Mouse (Mus musculus): ENCODE data around the gene Atf7ip. TPM values are rescaled to one million over a fixed set of nuclear protein-coding genes. Genes with fewer than 3 reads are reported as not detected.

Gene Atf7ip
- total RNA-seq, 2 experiments from 2014 or later = 34.9 to 50.4 TPM

- no peak for DNase-seq (ENCODE audit: low spot score in 2 of 2)
Observed at GRCm38 (mm10) chr6:136484093-136484492, 21.9 kb upstream of the Atf7ip start.

GRCm38 (mm10) chr6:136486166-136486565 is 19.8 kb upstream of the Atf7ip start:
- DNase-seq (ENCODE audit: low spot score in 2 of 2) = no peak

DNA sequence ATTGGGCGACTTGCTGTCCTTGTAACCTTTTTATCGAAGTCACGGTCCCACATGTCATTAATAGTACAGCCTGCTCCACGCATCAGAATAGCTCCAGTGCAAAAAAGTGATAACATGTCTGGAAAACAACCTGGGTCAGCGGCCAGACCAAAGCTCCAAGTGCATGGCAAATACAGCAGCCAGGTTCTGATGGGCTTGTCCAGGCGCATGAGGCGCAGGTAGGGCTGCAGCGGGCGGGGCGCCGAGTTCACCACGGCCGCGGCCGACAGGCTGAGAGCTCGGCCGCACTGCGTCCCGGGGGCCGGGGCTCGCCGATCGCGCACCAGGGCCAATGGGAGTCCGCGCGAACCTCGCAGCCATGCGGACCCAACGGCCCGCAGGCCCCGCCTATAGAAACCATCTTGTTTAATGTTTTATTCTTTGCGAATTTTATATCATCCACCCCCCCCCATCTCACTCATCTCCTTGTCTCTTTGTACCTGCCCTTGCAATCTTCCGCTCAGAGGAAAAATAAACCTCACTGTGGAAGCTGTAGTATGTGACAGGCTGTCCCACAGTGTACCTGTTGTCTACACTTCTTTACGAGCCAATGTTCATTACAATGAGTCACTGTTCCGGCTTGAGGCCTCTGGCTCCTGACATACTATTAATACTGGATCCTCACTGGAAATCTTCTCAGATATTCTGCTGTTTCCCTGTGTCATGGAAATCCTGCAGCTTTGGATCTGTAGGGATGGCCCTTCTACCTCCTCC is 19.0 kb upstream of the Atf7ip start:
- DNase-seq (ENCODE audit: low spot score in 2 of 2) = no peak

DNA sequence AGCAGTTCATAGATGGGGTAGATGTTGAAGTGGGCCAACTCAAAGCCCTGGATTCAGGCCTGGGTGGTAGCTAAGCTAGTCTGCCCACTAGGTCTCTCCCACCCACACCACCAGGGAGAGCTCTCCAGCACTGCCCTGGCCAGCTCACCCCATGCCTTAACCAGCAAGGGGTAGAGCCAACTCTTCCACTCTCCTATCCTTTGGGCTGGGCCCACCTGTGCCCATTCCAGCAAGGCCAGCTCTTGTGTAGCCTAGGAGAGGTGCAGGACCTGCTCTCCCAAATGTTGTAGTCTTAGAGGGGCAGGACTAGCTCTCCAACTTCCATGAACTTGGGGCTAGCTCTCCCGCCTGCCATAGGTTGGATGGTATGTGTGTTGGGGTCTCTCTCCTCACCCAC is 18.4 kb upstream of the Atf7ip start:
- no peak for DNase-seq (ENCODE audit: low spot score in 2 of 2)

DNA sequence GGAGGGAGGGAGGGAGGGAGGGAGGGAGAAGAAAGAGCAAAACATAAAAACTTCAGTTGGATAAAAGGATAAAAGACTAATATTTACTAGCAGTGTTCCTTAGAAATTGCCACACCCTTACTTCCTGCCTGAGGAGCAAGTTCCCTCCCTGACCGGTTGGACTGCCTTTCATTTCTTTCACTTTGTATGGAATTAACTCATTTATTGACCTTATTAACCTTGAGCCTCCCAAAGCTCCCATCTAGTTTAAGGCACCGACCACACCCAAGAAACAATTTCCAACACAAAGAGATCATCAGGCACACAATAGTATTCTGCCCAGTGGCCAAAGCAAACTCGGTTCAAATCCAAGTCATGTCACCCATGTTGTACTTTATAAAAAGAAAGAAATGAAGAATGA is 16.1 kb upstream of the Atf7ip start:
- DNase-seq (ENCODE audit: low spot score in 2 of 2) = no peak

GRCm38 (mm10) chr6:136490516-136491475 is 15.2 kb upstream of the Atf7ip start:
- no peak for DNase-seq (ENCODE audit: low spot score in 2 of 2)

- no peak for DNase-seq (ENCODE audit: low spot score in 2 of 2)
Observed at GRCm38 (mm10) chr6:136491631-136492030, 14.3 kb upstream of the Atf7ip start.

DNA sequence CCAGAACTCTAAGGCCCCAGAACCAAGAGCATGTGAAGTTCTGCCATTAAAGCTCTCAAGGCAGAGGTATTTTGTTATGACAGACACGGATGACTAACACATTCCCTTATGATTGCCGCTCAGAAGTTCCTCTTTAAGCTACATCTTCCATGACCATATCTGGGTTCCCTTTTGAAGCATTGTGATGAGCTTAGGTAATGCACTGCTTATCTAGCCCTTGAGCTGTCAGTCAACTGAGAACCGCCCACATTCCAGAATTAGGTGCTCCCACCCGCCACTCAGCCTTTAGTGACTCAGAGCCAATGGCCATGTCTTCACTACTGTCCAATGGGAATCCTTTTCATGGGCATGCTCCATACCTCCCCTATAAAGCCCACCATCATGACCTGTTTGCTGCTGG is 13.7 kb upstream of the Atf7ip start:
- no peak for DNase-seq (ENCODE audit: low spot score in 2 of 2)

- DNase-seq (ENCODE audit: low spot score in 2 of 2) = no peak
Observed at GRCm38 (mm10) chr6:136493486-136493885, 12.5 kb upstream of the Atf7ip start.

DNA sequence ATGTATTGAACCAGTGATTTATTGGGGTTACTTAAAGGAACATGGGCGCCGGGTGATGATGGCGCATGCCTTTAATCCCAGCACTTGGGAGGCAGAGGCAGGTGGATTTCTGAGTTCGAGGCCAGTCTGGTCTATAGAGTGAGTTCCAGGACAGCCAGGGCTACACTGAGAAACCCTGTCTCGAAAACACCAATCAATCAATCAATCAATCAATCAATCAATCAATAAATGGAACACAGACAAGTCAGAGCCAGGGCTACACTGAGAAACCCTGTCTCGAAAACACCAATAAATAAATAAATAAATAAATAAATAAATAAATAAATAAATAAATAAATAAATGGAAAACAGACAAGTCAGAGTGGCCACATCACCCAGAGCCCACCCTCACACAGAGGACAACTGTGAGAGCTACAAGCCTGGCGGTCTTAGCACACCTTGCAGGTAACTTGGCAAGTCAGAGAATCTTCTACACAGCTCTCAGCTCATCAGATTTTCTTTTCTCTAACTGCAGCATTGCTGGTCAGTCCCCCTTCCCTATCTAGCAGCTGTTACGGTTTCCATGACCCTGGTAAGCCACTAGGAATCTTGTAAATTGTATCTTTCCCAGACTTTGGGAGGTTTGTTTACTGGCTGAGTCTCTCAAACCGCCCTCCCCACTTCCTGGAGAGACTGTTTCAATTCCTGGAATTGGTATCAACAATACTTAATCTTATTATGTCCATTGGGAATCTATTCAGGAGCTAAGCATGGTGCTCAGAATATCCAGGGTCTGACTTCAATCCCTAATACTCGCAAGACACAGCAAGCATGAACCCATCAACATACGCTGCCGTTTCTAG is 11.8 kb upstream of the Atf7ip start:
- no peak for DNase-seq (ENCODE audit: low spot score in 2 of 2)

- DNase-seq (ENCODE audit: low spot score in 2 of 2) = no peak
Observed at GRCm38 (mm10) chr6:136495023-136495422, 10.9 kb upstream of the Atf7ip start.

- DNase-seq (ENCODE audit: low spot score in 2 of 2) = no peak
Observed at GRCm38 (mm10) chr6:136497744-136498143, 8.2 kb upstream of the Atf7ip start.

DNA sequence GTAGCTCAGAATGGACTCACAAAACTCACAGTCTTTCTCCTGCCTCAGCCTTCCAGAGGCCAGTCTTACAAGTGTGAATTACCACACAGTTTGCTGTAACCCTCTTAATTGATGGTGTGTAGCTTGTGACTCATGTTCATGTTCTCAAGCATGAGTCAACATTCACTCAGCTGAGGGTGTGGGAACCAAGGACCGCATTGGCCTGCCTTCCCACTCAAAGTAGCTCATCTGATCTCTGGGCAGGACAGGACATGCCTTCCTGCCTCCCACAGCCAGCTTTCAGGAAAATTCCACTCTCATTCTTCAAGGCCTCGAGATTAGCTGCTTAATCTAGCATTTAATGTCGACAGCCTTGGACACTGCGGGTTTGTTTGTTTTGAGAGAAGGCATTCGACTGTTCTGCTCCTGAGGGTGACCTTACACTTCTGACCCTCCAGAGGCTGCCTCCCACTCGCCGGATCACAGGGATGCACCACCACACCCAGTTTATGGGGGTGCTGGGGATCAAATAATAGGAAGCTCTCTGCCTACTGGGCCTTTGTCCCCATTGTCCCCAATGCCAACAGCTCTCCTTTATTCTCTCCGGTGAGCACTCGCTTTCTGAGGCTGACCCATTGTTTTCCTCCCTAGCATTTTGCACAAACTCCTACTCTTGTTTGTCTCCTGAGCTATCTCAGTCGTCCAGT is 6.5 kb upstream of the Atf7ip start:
- peak in 1 of 2 experiments; percentile 29 for DNase-seq (ENCODE audit: low spot score in 2 of 2)

- DNase-seq (ENCODE audit: low spot score in 2 of 2) = no peak
Observed at GRCm38 (mm10) chr6:136508652-136509051, 2.7 kb downstream of the Atf7ip start.

DNA sequence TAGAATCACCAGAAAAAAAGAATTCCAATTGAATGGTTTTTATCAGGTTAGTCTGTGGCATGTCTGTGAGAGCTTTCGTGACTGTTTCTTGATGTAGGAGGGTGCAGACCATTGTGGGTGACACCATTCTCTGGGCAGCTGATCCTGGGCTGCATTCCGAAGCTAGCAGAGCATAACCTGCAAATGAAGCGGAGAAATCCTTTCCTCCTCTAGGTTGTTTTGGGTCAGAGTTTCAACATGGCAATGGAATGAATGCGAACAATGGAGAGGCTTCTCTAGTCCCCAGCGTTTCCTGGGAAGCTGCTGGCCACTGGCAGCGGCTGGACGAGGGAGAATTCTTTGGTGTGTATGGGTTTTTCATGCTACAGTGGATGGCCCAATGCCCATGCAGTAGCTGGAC is 5.0 kb downstream of the Atf7ip start:
- no peak for DNase-seq (ENCODE audit: low spot score in 2 of 2)

GRCm38 (mm10) chr6:136512351-136512750 is 6.4 kb downstream of the Atf7ip start:
- no peak for DNase-seq (ENCODE audit: low spot score in 2 of 2)

- no peak for DNase-seq (ENCODE audit: low spot score in 2 of 2)
Observed at GRCm38 (mm10) chr6:136516626-136517025, 10.7 kb downstream of the Atf7ip start.

GRCm38 (mm10) chr6:136517221-136517620 is 11.3 kb downstream of the Atf7ip start:
- DNase-seq (ENCODE audit: low spot score in 2 of 2) = no peak

GRCm38 (mm10) chr6:136518537-136519246 is 12.7 kb downstream of the Atf7ip start:
- peak; percentile 90 to 91 for DNase-seq (ENCODE audit: low spot score in 2 of 2)

DNA sequence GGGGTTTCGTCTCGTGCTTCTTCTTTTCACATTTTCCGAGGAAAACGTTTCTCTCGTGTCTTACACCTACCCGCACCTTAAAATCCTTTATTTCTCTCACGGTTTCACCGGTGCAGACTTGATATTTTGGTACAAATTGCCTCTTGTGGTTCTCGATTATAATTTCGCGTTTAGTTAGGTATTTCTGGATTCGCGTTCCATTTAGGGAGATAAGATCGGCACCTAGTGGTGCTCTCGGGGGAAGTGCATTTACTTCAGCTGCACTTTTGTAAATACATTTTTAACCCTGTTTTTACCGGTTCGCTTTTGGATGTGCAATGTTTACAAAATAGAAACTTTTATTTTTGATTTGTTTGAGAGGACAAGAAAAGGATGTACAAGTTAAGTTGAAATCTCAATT is 13.3 kb downstream of the Atf7ip start:
- no peak for DNase-seq (ENCODE audit: low spot score in 2 of 2)

Data from adrenal gland, adult 18-20 months (tissue).